Mouse (Mus musculus) monocyte, adult 2 months (primary cell): ENCODE data around the gene Usp33.

Source experiments
- DNase-seq, 2 experiments: peaks; one replicate each; pipeline ENCODE4 v3.0.0; 2022; ENCODE audit warnings: low spot score in 2 of 2, low read depth in 1 of 2

Gene Usp33

GRCm38 (mm10) chr3:152400441-152400840 is 54.2 kb downstream of the Usp33 start:
- no peak for DNase-seq

GRCm38 (mm10) chr3:152400875-152401274 is 54.6 kb downstream of the Usp33 start:
- DNase-seq = no peak

GRCm38 (mm10) chr3:152401964-152402670 is 55.8 kb downstream of the Usp33 start:
- peak in 1 of 2 experiments; percentile 11 for DNase-seq

GRCm38 (mm10) chr3:152402671-152403066 is 56.4 kb downstream of the Usp33 start:
- DNase-seq = no peak

GRCm38 (mm10) chr3:152403827-152404226 is 57.5 kb downstream of the Usp33 start:
- no peak for DNase-seq

- no peak for DNase-seq
These were observed 59.1 kb downstream of the Usp33 start for GRCm38 (mm10) chr3:152405420-152405819.

GRCm38 (mm10) chr3:152405978-152406640 is 59.8 kb downstream of the Usp33 start:
- DNase-seq = no peak

- no peak for DNase-seq
These were observed 64.8 kb downstream of the Usp33 start for GRCm38 (mm10) chr3:152410980-152411551.

- DNase-seq = no peak
These were observed 66.1 kb downstream of the Usp33 start for GRCm38 (mm10) chr3:152412362-152412761.

GRCm38 (mm10) chr3:152428925-152429324 is 82.6 kb downstream of the Usp33 start:
- no peak for DNase-seq

- no peak for DNase-seq
These were observed 86.4 kb downstream of the Usp33 start for GRCm38 (mm10) chr3:152432677-152433076.

GRCm38 (mm10) chr3:152435590-152435989 is 89.3 kb downstream of the Usp33 start:
- no peak for DNase-seq

GRCm38 (mm10) chr3:152438068-152438467 is 91.8 kb downstream of the Usp33 start:
- no peak for DNase-seq

GRCm38 (mm10) chr3:152442795-152443194 is 96.5 kb downstream of the Usp33 start:
- DNase-seq = no peak
